Mouse (Mus musculus): Measurements from ENCODE around the gene R3hdm4.

R3hdm4 gene

GRCm38 (mm10) chr10:79924998-79925784 lies 4.2 kb upstream of the R3hdm4 start:
- peak; percentile 90 for DNase-seq (ENCODE audit: inconsistent ontology term)

GRCm38 (mm10) chr10:79921572-79921971 lies 564 bp upstream of the R3hdm4 start:
- no peak for DNase-seq (ENCODE audit: inconsistent ontology term)

DNA sequence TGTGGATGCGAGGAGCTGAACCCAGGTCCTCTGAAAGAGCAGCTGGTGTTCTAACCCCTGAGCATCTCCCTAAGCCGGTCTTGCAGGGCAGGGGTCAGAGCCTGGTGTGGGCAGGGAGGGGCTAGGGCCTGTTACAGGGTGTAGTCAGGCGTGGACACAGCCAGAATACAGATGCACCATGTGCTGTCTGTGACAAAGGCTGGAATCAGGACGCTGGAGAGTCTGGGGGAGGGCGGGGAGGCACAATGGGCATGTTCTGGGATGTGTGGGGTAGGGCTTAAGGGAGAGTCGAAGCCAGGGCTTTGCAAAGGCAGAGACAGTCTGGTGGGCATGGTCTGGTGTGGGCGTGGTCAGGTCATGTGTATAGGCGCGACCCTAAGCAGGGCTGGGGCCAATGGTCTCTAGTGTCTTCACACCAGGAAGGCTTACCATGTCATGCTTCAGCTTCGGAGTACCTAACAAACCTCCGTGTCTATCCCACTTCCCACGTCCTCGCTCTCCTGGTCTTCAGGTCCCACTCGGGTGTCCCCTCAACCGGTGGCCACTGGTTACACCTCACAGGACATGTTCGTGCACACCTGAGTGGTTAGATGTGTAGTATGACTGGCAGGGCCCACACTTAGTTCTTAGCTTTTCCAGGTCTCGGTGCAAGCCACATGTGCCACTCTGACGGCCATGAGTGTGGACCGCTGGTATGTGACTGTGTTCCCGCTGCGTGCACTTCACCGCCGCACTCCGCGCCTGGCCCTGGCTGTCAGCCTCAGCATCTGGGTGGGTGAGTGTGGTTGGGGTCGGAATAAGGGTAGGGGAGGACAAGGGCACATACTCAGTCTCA lies 735 bp downstream of the R3hdm4 start:
- no peak for DNase-seq (ENCODE audit: inconsistent ontology term)

GRCm38 (mm10) chr10:79919251-79919849 lies 1.7 kb downstream of the R3hdm4 start:
- no peak for DNase-seq (ENCODE audit: inconsistent ontology term)

- no peak for DNase-seq (ENCODE audit: inconsistent ontology term)
These were observed 2.6 kb downstream of the R3hdm4 start for GRCm38 (mm10) chr10:79918231-79919078.

GRCm38 (mm10) chr10:79917532-79918100 lies 3.4 kb downstream of the R3hdm4 start:
- no peak for DNase-seq (ENCODE audit: inconsistent ontology term)

DNA sequence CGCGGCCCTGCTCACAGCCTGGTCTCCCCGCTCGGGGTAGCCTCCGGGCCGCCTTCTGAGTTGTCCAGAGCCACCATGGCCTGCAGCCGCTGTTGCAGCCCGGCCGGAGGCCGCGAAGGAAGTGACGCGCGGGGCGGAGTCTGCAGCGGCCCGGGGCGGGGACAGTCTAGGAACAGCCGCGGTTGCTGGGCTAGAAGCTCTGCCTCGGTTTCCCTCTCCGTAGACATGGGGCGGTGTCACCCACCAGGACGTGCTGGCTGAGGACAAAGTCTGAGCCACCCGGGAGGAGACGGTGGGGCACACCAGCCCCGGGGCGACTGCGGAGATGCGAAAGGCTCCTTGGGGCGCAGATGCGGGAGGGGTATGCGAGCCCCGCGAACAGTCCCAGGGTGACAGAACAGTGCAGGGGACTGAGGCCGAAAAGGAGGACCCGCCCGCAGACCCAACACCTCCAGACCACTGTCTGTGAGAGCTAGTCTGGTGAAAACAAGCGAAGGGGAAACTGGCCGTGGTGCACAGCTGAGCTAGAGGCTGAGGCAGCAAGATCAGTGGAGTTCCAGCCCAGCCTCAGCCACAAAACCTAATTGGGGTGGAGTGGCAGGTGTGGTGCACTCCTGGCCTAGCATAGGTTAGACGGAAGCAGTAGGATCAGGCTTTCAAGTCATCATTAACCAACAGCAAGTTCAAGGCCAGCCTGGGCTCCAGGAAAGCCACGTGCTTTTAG lies 4.0 kb downstream of the R3hdm4 start, which contains the start of gene Kiss1r:
Gene Kiss1r, plus strand, starts transcription at position 164 of the 724 bp plus-strand sequence.
- peak; percentile 84 for DNase-seq (ENCODE audit: inconsistent ontology term)

GRCm38 (mm10) chr10:79916081-79916480 lies 4.9 kb downstream of the R3hdm4 start:
- DNase-seq (ENCODE audit: inconsistent ontology term): no peak

- no peak for DNase-seq (ENCODE audit: inconsistent ontology term)
These were observed 5.9 kb downstream of the R3hdm4 start for GRCm38 (mm10) chr10:79914948-79915596.

DNA sequence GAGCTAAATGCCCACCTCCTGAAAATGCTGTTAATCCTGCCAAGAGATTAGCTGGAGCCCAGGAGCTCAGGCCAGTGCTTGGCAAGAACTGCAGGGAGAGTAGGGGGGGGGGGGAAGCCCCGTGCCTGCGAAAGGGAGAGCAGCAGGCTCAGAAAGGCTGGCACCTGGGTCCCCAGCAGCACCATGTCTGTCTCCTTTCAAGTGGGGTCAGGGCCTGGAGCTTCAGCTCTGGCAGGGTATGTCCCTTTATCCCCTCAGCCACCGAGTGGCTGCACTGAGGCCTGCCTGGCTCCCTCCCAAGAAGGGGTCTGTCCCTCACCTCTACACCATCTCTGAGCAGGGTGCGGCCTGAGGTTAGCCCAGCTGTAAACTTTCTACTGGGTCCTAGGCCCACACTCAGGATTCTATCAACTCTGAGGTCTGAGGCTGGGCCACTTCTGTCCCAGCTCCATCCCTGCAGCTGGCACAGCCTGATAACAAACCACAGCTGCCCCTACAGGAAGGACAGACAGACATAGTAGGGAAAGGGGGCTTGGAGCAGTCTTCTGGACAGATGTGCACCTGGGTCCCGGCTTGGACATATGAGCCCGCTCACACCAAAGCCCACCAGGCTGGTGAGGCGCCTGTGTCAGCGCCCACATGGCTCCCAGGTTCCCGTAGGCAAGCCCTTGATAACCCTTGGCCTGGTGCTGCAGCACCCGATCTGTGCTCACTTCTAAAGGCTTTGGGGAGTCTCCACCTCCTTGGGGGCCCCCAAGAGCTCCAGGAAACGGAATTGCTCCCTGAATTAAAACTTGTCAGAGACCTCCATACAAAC lies 6.7 kb downstream of the R3hdm4 start:
- DNase-seq (ENCODE audit: inconsistent ontology term): no peak

GRCm38 (mm10) chr10:79912412-79912811 lies 8.6 kb downstream of the R3hdm4 start:
- DNase-seq (ENCODE audit: inconsistent ontology term): no peak

- DNase-seq (ENCODE audit: inconsistent ontology term): no peak
These were observed 10.5 kb downstream of the R3hdm4 start, which contains the start of gene Gm26602 for GRCm38 (mm10) chr10:79910556-79910955. Gene Gm26602 (plus strand): TSS chr10:79910856.

DNA sequence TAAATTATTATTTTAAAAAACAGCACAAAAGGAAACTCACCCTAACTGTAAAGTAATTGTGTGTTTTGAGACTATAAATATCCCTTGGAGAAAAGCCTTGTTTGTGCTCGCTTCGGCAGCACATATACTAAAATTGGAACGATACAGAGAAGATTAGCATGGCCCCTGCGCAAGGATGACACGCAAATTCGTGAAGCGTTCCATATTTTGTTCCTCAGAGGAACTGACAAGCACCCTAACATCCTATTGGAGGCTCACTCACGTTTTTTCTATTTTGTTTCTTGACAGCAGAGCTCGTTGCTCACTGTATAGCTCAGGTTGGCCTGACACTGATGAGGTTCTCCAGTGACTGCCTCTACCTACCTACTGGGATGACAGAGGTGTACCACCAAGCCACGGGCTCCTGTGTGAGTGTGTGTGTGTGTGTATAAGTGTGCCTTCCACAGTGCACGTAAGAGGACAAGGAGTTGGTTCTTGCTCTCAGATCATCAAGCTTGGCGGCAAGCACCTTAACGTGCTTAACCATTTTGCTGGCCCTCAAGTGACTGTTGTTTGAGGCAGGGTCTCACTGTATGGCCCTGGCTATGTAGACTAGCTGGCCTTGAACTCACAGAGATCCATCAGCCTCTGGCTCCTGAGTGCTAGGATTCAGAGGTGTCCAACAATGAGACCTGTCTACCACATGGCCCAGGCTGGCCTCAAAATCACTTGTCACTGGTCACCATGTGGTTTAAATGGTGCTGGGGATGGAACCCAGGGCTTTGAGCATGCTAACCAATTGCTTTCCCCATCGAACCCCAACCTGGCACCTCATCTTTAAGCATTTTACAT lies 11.7 kb downstream of the R3hdm4 start:
- DNase-seq (ENCODE audit: inconsistent ontology term): no peak

DNA sequence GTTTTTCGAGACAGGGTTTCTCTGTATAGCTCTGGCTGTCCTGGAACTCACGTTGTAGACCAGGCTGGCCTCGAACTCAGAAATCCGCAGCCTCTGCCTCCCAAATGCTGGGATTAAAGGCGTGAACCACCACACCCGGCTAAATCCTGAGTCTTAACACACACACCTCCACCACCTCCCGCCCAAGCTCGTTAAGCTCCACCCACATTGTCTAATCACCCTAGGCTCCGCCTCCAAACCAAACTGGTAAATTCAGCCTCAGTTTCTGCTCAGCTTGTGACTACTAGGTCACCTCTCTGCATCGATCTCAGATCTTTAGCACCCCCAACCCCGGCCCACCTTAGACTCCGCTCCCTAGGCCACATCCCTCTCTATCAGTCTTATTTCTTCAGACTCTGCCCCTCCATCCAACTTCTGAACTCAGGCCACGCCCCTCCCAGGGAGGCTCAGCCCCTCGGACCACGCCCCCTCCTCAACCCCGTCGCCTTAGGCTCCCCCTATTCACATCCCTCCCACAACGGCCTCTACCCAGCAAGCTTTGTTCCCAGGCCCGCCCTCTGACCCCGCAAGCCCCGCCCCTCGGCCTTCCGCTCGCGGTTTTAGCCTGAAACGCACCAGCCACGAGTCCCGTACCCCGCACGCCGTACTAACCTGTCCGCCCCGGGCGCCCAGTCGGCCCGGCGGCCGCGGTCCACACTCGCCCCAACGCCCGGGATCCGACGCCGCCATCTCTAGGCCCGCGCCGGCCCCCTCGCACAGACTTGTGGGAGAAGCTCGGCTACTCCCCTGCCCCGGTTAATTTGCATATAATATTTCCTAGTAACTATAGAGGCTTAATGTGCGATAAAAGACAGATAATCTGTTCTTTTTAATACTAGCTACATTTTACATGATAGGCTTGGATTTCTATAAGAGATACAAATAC lies 12.6 kb downstream of the R3hdm4 start, which contains the start of gene Med16:
Gene Med16, minus strand, starts transcription at position 757 of the 925 bp plus-strand sequence.
- peak; percentile 99 for DNase-seq (ENCODE audit: inconsistent ontology term)

DNA sequence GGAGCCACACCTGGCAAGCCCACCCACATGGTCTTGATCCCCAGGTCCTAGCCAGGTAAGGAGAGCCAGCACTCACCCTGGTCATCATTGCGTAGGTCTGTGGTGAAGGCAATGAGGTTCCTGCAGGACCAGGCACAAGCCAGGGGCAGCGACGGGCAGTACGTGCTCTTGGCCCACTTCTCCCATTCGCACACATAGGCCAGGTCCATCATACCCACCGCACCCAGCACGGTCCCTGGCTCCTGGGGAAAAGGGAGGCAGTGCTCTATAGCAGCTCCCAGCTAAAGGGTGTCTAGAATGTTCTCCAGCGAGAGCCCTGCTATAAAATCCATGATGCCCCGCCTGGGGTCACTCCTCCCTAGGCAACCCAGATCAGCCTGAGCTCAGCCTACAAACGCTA lies 13.6 kb downstream of the R3hdm4 start:
- no peak for DNase-seq (ENCODE audit: inconsistent ontology term)

GRCm38 (mm10) chr10:79906712-79907111 lies 14.3 kb downstream of the R3hdm4 start:
- DNase-seq (ENCODE audit: inconsistent ontology term): no peak

DNA sequence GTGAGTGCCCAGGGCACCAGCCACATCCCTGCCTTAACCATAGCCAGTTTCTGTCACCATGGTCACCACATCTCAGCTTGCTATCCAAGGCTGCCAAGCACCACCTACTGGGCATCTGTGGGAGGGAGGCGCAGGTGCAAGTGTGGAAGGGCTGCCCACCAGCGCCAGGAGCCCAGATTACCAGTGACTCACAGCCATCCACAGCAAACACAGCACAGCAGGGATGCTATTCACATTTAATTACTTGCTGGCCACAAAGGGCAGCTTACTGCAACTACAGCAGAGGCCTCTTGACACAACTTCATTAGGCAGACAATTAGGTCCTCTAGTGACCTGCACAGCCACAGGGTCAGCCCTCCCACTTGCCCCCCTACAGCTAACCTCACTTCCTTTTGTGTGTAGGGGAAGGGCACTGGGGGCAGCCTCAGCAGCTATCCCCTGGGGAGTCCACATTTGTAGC lies 20.0 kb downstream of the R3hdm4 start:
- peak; percentile 98 for DNase-seq (ENCODE audit: inconsistent ontology term)

All from Muller cell, postnatal 12 days (primary cell).